Mouse (Mus musculus): Measurements from ENCODE around the gene Eml3.

Eml3 gene

DNA sequence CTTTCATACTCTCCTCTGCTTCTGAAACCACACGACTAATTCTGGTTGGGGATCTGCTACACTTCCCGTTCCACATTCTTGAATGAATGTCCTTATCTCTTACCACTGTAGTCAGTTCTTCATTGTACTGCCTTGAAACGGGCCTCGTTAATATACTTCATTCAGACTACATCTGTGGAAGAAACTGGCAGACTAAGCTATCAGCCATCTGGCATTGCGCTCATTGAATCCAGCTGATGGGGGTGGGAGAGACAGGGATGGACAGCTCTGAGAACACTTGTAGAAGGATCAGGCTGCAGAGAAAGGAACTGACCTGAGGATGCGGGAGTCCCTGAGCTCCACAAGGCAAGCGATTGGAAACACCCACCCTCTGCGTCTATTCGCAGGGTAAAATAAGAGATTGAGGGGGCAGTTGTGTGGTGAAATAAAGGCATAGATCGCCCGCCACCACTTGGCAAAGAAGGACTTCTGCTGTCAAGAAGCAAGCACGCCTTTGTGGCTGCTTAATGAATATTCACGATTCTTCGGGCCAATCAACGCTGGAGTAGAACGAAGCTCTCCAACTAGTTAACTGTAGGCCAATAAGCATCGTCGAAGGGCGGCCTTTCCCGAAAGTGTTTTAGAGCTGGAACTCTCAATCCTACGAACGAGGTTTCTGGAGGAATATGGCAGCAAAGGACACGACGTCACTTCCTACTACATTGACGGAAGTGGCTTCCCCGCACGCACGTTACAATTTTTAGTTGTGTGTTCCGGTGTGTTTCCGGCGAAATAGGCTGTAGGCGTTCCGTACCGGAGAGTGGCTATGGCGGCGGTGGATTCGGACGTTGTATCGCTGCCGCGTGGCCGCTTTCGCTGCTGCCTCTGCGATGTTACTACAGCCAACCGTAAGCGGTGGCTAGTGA is 24.0 kb downstream of the Eml3 start, which contains the start of gene Tut1:
Tut1 (plus strand) TSS at position 713 of the 905 bp plus-strand sequence.
- peak; percentile 91 to 96 for DNase-seq

DNA sequence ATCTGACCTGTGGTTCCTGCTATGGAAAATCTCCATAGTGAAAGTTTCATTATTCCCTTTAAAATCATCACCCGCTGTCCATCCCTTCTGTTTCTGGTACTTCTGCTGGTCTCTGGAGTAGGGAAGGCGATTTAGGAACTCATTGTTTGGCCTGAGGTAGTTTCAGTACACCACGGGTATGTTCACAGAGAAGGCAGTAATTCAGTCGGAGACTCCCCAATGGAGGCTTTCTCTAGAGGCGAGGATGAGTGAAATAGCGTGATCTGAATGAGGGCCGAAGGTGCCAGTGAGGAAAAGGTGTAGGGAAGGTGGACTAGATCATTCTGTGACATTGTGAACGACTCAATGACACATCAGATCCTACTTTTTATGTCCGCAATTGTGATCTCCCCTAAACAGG is 24.8 kb downstream of the Eml3 start:
- DNase-seq, result no peak

DNA sequence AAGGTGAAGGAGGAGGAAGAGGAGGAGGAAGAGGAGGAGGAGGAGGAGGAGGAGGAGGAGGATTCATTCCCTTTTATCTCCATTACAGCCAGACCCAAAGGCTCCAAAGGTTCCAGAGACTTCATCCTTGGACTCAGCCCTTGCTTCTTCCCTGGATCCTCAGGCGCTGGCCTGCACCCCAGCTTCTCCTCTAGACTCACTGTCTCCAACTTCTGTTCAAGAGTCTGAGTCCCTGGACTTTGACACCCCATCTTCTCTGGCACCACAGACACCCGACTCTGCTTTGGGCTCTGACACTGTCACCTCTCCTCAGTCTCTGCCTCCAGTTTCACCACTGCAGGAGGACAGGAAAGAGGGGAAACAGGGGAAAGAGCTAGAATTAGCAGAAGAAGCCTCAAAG is 32.9 kb downstream of the Eml3 start:
- peak in 1 of 2 experiments; percentile 43 for DNase-seq

DNA sequence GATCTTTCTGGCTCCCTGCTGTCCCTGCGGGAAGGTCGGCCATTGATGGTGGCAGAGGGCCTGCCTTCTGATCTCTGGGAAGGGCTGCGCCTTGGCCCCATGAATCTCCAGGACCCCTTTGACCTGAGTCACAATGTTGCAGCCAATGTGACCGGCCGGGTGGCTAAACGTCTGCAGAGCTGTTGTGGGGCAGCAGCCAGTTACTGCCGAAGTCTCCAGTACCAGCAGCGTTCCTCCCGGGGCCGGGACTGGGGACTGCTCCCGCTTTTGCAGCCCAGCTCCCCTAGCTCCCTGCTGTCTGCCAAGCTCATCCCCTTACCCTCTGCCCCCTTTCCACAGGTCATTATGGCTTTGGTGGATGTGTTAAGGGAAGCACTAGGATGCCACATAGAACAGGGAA is 35.7 kb downstream of the Eml3 start:
- DNase-seq, result no peak

DNA sequence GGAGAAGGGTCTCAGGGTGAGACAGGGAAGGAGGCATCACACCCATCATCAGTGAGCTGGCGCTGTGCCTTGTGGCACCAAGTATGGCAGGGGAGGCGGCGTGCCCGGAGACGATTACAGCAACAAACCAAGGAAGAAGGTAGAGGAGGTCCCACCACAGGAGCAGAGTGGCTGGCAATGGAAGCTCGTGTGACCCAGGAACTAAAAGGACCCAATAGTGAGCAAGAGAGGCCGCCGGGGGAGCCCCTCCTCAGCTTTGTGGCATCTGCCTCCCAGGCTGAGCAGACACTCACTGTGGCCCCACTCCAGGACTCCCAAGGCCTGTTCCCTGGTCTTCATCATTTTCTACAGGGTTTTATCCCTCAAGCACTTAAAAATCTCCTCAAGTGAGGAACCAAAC is 36.4 kb downstream of the Eml3 start:
- no peak for DNase-seq

DNA sequence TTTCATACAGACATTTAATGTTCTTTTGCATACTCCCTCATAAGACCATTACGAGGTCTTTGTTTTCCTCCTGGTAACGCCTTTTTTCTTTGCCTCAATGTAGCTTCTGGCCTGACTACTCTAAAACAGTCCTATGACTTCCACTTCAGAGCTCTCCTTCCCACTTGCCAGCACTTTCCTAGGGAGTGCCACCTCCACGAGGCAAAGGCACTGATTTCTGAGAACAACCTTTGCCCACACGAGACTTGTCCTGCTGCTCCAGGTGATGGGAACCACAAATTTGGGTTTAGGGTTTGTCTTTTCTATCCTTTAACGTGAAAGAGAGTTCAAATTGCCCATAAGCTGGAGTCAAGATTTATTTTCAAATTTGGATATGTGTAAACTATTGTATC is 36.8 kb downstream of the Eml3 start:
- peak in 1 of 2 experiments; percentile 37 for DNase-seq

DNA sequence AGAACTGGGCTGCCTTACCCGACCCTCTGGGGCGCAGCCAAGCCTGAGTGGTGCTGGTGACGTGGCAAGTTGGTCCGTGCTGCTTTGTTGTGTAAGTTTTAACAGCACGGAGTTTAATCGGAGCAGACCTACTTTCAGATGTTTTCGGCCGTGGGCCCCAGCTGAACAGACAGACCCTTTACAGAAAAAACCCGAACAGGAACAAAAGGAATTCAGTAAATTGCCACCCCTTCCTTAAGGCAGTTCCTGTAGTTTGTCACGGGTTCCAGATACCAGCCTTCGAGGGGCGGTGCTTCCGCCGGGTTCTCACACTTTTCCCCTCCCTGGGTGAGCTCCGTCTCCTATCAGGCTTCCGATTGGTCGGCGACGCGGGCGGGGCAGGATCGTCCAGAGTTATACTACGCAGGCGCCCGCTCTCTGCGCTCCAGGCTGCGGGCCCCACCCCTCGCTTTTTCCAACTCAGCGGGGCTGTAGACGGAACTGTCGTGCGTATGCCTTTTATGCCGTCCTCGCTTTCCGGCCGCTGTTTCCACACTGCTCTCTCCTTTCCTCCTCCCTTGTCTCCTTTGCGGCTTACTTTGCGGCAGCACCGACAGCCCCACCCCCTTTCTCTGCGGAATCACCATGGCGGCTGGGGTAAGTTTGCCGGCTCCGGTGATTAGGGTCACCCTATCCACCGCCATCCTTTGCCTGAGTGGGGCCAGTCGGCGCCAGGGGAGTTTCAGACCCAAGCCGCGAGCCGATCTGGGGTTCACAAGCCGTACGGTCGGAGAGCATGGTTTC is 37.4 kb downstream of the Eml3 start, which contains the start of gene Eef1g:
Eef1g (plus strand) TSS at position 452 of the 783 bp plus-strand sequence.
- peak; percentile 99 to 100 for DNase-seq

DNA sequence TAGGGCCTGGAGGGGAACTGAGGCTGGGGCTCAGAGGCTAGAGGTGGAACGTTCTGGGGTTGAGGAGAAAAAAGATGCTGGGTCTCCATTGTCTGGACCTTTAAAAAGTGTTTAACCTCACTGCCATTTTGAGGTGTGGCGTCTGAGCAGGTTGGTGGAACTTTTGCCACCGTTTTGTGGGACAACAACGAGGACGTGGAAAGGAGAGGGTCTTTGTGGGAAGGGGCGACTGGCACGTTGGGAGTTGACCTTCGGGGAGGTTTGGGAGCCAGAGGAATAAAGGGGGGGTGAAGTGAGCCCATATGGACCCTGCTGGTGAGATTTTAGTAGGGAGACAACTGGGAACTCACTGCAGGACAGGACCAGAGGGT is 38.0 kb downstream of the Eml3 start:
- DNase-seq, result no peak

DNA sequence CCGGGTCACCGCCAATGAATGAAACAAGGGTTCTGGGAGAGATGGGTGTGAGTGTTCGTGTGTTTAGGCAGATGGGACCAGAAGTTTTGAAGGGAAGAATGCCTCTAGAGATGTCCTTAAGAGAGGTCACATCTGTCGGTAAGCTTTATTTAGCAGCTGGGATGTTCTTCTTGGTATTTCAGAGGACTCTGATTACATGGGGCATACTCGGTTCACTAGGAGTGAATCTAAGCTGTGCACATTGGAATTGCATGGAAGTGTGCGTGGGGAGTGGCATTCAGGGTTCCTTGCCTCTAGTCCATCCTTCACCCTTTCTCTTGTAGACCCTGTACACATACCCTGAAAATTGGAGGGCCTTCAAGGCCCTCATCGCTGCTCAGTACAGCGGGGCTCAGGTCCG is 38.5 kb downstream of the Eml3 start:
- DNase-seq, result no peak

DNA sequence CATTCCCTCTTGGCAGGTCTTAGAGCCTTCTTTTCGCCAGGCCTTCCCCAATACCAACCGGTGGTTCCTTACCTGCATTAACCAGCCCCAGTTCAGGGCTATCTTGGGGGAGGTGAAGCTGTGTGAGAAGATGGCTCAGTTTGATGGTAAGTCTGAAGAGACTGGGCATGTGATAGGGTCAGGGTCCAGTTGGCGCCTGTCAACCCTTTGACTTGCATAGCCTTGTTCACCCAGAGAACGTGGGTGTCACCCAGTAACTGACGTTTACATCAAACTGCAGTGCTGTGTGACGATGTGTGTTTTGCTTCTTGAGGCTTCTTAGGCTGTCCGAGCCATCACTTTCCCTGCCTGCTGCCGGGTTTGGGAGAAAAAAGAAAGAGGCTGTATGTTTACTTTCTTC is 43.1 kb downstream of the Eml3 start:
- DNase-seq, result peak; percentile 57 to 60

DNA sequence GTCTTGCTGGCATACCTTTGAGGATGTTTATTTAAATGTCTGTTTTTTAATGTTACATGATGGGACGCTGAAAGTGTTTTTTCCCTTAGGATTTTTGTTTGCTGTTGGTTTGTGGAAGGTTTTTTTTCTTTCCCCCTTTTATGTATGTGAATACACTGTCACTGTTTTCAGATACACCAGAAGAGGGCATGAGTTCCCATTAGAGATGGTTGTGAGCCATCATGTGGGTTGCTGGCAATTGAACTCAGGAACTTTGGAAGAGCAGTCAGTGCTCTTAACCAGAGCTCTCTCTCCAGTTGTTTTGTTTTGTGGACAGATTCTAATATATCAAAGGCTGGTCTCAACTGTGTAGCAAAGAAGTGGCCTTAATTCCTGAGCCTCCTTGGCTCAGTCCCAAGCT is 45.3 kb downstream of the Eml3 start:
- no peak for DNase-seq

DNA sequence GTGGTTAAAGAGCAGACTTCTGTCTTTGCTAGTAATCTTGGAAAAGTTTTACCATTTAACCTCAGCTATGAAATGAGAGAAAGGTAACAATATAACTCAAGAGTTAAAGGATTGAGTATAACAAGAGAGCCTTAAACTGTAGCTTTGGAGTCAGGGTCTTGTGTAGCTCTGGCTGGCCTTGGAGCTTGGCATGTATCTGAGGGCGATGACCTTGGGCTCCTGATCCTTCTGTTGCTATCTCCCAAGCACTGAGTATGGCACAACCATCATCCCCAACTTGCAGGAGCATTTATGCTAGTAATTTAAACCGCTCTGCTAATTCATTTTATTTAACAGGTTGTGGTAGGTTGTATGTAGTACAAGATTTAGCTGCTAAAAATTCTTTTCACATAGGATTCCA is 46.1 kb downstream of the Eml3 start:
- no peak for DNase-seq

DNA sequence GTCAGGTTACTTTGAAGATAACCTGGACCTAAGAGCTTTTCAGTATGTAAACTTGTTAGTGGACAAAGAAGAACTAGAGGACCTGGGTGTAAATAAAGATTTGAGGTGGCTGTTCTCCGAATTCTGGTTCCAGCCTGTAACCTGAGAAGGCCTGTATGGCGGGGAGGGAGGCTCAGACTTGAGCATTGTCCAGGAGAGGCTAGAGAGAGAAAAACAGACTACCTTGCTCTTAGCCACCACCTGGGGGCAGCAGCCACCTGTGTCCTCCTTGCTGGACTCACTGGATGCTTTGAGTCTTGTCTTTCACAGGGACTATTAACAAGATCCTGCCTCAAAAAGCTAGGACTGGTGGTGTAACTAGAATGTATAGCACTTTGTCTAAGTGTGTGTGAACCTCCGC is 47.2 kb downstream of the Eml3 start:
- peak; percentile 62 to 77 for DNase-seq

DNA sequence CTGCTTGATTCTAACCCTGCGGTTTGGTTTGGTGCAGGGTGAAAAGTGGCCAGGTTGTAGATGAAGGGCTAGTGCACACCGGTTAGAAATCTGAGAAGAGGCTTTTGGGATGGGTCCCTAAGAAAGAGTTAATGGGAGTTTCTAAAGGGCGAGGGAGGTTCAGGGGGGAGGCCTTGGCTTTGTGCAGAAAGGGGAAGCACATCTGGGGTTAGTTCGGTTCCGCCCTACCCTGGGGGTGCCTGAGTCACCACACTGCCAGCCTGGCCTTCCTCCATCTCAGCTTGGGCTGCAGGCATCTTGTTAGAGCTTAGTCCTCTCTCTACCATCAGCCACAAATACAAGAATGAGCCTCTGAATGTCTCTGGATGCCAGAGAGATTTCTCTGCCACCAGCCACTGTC is 51.4 kb downstream of the Eml3 start:
- DNase-seq, result no peak

DNA sequence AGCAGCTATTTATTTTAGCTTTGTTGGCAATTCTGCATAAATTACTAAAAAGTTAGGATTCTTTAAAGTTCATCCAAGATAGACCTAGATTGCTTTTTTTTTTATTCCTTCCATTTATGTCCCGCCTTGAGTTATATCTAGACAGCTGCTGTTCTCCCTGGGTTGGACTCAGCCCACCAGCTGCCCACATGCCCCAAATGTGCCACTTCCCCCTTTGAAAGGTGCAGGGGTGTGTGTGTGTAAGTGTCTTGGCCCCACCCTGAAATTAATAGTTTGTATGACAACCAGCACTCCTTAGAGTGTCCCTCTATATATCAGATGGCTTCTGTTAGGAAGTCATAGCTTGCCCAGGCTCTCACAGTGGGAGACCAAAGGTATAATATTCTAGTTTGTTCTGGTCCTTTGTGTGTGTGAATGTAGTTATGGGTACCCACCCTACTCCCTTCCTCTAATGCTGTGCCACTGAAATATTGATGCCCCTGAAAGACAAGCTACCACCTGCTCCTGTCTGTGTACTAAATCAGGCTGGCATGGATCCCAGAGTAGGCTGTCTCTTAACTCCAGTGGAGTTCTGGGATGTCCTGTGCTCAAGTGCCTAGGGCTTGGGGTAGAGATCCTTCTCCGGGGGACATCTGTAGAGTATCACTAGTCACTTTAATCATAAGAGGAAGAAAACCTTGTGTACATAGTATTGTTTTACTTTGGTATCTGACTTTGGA is 52.3 kb downstream of the Eml3 start:
- no peak for DNase-seq

DNA sequence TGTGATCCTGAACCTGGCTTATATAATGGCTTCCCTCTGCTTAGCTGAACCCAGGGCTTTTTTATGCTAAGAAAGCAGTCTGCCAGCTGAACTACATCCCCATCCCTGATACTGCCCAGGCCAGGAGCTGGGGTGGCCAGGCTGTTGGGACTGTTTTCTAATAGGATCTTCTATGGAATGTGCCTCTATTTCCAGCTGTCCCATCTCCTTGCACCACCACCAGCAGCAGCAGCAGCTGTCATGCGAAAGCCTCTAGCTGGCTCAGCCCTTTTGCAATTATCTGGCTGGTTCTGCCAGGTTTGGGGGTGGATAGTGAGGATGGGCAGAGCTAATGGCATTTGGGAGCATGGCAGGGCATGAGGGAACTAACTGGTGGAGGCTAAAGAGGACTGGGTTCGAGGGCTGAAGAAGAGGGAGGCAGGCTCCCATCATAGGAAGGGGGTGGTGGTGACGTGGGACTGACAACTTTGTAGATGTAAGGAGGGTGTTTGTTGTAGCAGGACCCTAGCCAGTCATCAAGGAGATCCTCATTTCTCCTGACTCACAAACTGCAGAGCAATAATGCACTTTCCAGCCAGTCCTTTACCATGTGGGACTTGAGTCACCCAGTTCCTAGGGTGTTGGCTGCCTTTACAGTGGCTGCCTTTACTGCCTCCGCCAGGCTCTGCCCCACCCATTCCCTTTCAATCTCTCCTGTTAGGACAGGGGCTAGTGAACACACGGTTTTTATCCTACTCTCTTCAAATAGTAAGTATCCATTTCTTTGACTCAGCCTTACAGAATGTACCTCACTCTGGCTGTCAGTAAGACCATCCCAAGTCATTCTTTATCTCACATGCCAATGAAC is 53.2 kb downstream of the Eml3 start:
- no peak for DNase-seq

DNA sequence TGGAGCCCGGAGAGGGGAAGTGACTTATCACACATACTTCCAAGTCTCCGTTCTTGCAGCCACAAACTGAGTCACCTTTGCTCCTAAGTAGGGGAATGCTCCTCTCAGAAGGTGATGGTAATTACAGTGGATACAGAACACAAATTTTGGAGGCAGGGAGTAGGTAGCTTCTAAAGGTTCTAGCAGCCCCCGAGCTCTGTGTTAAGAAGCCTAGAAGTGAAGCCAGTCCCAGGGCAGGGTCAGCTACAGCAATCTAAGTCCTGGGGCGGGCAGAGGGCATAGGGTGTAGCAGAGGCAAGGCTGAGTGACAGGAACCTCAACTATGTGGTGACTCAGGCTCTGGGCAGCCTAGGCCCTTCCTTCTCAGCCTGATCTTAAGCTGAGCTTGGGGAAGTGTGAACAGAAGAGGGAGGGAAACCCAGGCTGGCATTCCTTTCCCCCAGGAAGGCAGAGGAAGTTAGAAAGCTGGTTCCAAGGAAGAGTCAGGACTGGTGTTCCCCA is 53.8 kb downstream of the Eml3 start:
- no peak for DNase-seq

DNA sequence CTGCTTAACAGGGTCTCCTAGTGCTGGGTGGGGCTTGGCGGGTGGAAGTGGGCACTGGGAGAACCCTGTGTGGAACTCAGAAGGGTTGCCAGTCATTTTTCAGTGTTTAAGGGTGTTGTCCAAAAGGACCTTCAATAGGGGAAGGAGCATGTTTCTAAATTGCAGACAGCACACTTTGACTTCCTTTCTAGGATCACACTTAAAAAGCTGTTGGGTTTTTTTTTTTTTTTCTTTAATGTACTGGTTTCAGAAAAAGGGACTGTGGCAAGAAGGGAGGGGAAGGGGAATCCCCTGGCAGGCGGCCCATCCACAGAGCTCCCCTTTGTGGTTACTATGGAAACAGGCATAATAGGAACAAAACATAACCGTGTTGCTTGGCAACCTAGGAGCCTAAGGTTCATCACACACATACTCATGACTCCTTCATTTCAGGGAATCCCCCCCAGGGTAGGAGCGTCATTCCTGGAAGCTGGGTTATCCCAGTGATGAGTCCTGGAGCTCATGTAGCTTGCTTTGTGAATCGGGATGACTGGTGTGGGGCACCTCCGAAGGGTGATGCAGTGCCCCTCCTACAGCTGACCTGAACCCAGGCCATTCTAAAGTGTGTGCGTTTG is 55.0 kb downstream of the Eml3 start:
- DNase-seq, result peak; percentile 57 to 58

DNA sequence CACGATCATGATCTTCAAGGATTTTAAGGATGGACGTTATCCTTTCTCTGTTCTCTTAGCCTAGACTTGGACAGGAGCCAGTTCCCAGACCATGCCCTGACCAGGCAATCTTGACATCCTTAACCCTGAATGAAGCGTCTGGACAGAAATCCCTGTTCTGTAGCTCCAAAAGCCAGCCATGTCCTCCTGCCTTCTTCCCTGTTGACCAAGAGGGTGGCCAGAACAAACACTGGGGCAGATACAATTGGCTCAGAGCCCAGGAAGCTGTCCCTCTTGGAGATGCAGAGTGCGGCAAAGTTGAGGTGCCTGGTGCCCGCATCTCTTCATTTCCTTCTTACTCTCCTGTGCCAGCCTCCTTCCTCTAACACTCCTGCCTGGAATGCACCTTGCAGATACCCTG is 56.5 kb downstream of the Eml3 start:
- DNase-seq, result no peak

DNA sequence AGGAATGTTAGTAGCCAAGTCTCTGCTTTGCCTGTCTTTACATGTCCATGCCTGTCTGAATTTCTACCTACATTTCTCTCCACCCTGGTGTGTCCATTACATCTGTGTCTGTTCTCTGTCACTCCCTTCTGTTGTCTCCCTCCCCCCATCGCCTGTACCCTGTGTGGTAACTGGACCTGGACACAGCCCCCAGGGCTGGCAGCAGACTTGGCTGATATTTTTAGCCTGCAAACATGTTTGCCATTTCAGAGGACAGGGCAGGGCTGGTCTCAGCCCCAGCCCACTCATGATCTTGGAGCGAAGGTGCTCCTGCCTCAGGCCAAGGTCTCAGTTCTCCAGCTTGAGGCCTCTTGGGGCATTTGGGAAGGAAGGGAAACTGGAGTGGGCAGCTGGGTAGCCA is 58.5 kb downstream of the Eml3 start:
- no peak for DNase-seq

DNA sequence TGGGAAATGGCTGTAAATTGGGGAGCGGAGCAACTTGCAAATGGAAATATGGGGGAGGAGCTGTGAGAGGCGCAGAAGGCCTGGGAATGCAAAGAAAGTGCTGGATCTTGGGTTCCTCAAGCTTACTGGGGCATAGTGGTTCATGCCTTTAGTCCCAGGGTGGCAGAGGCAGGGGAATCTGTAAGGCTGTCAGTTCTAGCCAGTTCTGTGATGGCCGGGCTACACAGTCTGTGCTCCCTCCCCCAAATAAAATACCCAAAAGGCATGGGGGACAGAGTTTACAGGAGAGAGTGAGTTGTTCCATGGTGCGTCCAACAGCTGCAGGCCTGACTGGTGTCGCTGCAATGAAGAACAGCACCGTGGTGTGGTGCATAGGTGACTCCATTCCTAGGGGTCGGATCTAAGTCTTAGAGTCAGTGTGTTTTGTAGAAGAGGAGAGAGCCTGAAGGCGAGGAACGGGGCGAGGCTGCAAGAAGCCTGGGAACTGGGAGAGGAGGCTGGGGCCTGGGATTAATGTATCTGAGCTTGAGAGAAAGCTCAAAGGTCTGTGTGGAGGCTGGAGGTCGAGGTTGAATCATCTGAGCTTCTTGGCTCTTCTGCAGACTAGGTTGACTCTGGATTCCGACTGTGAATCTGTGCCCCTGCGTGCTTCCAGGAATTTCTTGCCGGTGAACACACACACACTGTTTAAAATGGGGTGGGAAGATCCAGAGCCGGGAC is 59.2 kb downstream of the Eml3 start:
- DNase-seq, result peak; percentile 55 to 64
